Mouse (Mus musculus) hematopoietic stem cell, adult 5-6 weeks (primary cell): ENCODE measurements at regions not wholly inside any gene's neighbourhood (a gene's known extent, or its start where the extent isn't known, plus 50 kb on each side); places are given as distances from the start of the nearest gene placed in this dataset.
A peak's percentile ranks its signal among the peaks of the same experiment; 100 is the strongest.

Experiments
- ATAC-seq, 2 experiments: fragments of 125-278 bp in 1 of 2; replicated peaks in 1 of 2; 2 replicates each; pipeline ENCODE4 v1.8.0; 2016 to 2017; ENCODE audit warnings: inconsistent platforms in 2 of 2, mild to moderate bottlenecking in 2 of 2, moderate number of reproducible peaks in 2 of 2, low read depth in 1 of 2, moderate TSS enrichment in 1 of 2; ENCODE audit not compliant: low FRiP score in 2 of 2, poor library complexity in 2 of 2, severe bottlenecking in 2 of 2, insufficient read depth in 1 of 2, low TSS enrichment in 1 of 2

DNA sequence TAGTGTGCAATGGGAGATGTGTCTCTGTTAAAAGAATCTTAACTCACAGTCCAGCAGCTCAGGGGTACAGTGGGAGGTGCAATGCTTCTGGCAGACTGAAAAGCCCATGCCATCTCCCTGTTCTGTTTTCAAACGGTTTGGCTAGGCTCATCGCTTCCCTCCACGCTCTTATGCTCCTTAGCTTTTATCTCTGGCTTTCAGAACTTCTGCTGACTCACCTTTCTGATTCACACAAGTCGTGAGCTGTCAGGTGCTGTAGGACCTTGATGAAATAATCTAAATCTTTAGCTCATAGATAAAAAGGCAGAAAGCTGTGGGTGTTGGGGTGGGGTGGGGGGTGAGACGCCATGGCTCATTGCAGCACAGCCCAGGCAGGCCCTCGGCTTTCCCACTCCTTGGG lies 93.1 kb upstream of the Atp6ap2 start:
- no peak for ATAC-seq

GRCm38 (mm10) chrX:12500601-12501000 lies 87.0 kb upstream of the Atp6ap2 start:
- ATAC-seq, result no peak

GRCm38 (mm10) chrX:12502364-12502763 lies 85.2 kb upstream of the Atp6ap2 start:
- no peak for ATAC-seq

DNA sequence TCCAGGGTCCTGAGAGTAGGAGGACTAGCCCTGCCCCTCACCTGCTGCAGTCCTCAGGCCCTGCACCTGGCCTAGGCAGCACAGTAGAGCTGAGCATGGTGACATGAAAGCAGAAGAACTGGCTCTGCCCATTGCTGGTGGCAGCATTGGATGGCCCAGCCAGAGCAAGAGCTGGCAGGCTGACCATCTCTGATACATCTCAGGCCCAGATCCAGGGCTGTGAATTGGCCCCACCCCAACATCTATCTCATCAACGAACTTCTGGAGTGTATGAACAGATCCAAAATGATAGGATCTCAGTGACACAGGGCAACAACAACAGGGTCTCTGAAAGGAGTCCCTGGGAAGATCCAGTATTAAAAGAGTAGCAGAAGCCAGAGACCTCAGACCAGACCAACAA lies 84.0 kb upstream of the Atp6ap2 start:
- no peak for ATAC-seq

- no peak for ATAC-seq
Observed at GRCm38 (mm10) chrX:12511119-12511518, 76.5 kb upstream of the Atp6ap2 start.

GRCm38 (mm10) chrX:12525044-12525443 lies 62.6 kb upstream of the Atp6ap2 start:
- no peak for ATAC-seq

DNA sequence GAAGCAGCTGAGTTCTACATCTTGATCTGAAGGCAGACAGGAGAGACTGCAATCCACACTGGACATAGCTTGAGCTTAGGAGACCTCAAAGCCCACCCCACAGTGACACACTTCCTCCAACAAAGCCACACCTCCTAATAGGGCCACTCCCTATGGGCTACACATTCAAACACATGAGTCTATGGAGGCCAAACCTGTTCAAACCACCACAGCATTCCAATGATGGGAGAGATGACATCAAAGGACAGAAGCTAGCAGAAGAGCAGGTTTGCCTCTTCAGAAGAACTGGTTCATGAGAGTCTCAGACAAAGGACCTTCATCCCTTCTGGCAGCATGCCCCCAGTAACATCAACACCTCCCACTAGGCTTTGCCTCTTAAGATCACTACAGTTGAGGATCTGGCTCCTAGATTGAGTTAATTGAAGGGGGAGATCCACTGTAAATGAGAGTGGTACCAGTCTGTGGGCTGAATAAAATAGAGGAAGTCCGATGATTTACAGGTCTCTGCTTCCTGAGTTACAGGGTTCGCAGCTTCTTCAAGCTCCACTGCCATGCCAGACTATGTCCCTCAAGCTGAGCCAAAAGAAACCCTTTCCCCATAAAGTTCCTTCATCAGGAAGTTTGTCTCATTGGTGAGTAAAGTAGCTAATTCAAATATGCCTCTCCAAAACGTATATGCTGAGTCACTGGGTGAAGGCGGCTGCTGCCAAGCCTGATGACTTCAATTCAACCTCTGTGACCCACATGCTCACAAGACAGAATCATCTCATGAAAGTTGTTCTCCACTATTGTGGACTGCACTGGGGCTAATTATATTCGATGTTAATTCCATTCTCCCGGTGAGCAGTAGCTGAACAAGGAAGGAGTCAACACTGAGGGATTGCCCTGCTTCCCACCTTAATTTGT lies 56.9 kb upstream of the Atp6ap2 start:
- ATAC-seq, result peak; percentile 80 to 85
